Mouse (Mus musculus) forebrain, embryonic 11.5 days (tissue): ENCODE results near the gene B3gnt2. TPM values are rescaled to one million over a fixed set of nuclear protein-coding genes. Genes with fewer than 3 reads are reported as not detected.

Experiments
- ATAC-seq: fragments of 200-750 bp; cut with Nextera tagmentation; replicated peaks from 2 replicates; pipeline ENCODE4 v1.8.0; 2017; ENCODE audit warnings: moderate TSS enrichment; ENCODE audit not compliant: low FRiP score
- DNase-seq: peaks from one replicate; pipeline ENCODE4 v3.0.0-alpha.2; 2017; ENCODE audit warnings: low spot score
- H3K27ac ChIP-seq: fragments of 300-500 bp; sonication (generic); 2 replicates; pipeline ENCODE4 v1.5.1; 2014; ENCODE audit warnings: low read depth, low read length
- H3K27me3 ChIP-seq: fragments of 300-500 bp; sonication (generic); 2 replicates; pipeline ENCODE4 v1.6.1; 2014; ENCODE audit warnings: mild to moderate bottlenecking, low read length, mixed read lengths; ENCODE audit not compliant: control insufficient read depth, insufficient read depth
- H3K36me3 ChIP-seq: fragments of 300-500 bp; sonication (generic); 2 replicates; pipeline ENCODE4 v1.6.1; 2014; ENCODE audit warnings: mild to moderate bottlenecking, low read length, moderate library complexity, mixed read lengths; ENCODE audit not compliant: control insufficient read depth, insufficient read depth
- H3K4me1 ChIP-seq: fragments of 300-500 bp; sonication (generic); replicated peaks from 2 replicates; pipeline ENCODE4 v1.6.1; 2014; ENCODE audit warnings: low read length, mixed read lengths; ENCODE audit not compliant: control insufficient read depth, insufficient read depth
- H3K4me2 ChIP-seq: fragments of 300-500 bp; sonication (generic); 2 replicates; pipeline ENCODE4 v1.6.1; 2014; ENCODE audit warnings: low read depth, mild to moderate bottlenecking, low read length, moderate library complexity, mixed read lengths; ENCODE audit not compliant: severe bottlenecking
- H3K4me3 ChIP-seq: fragments of 300-500 bp; sonication (generic); 2 replicates; pipeline ENCODE4 v1.5.1; 2014; ENCODE audit warnings: low read depth, low read length
- H3K9ac ChIP-seq: fragments of 300-500 bp; sonication (generic); 2 replicates; pipeline ENCODE4 v1.6.1; 2014; ENCODE audit warnings: low read length
- H3K9me3 ChIP-seq: fragments of 300-500 bp; sonication (generic); 2 replicates; pipeline ENCODE4 v1.6.1; 2016; ENCODE audit warnings: low read length, mixed read lengths; ENCODE audit not compliant: control insufficient read depth
- WGBS: fragments of 180-500 bp; shearing (Covaris S2); extraction: QIAGEN DNeasy Blood & Tissue Kit; methylation state at CpG from one replicate; pipeline ENCODE4 v1.1.7; 2014; 5-methylcytosine and 5-hydroxymethylcytosine counted together
- polyA plus RNA-seq: library from polyadenylated mRNA; unstranded; fragments of >200 nt; fragmentation: Nextera tagmentation; extraction: Ambion mirVana; gene quantifications from 2 replicates; pipeline ENCODE4 v1.2.1, GENCODE M21; 2014

B3gnt2 gene
- polyA plus RNA-seq = 2.4 and 2.8 TPM in 2 replicates

DNA sequence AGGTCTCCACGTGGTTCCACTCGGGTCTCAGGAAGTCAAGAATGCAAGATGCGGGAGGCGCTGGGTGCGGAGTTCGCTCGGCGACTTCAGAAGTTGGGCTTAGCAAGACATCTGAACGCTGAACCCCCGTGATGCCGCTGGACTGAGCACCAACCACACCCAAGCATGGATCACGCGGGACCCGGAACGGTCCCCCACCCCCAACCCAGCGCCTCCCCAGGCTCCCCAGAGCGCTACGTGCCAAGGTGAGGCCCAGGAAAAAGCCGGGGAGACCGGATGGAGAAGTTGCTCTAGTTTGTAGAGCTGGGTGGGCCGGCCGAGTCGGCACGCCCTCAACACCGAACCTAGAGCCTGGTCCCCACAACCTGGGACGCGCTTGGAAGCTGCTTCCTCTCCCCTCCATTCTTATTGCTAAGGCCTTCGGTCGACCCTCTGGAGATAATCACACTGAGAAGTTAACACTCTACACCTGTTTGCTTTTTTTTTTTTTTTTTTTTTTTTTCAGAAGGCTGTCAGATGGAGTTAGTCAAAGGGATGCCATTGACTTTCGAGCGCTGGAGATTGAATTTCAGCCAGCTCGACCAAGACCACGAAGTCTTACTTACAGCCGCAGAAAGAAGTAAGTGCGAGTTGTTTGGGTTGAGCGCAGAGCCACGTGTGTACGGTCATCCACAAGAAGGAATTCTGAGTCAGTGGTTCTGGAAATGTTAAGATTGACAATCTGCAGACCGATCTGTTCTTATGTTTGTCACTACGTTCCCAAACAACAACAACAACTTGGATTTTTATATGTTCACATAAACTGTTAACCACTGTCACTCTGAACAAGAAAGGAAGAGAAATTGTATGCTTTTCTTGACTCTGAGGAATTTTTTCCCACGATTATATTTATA, at the start of gene B3gnt2:
TSS of gene B3gnt2 (minus strand) at position 627 of the 893 bp plus-strand sequence.
- Histone ChIP-seq H3K27me3 (peaks cover 45% of the 10 kb centered on the region), H3K36me3 (no peaks in the 10 kb centered on the region), H3K4me1 (peaks cover 26% of the 10 kb centered on the region), H3K9ac (peak within 1 kb of the TSS; percentile 65), H3K4me3 (peak within 1 kb of the TSS; percentile 67), H3K27ac (no peak within 1 kb of the TSS), H3K9me3 (no peaks in the 10 kb centered on the region), H3K4me2 (peak within 1 kb of the TSS; percentile 93)
- no peak for ATAC-seq
- peak; percentile 65 for DNase-seq
- WGBS = 5% methylated on average over 41 of the region's 41 CpGs

DNA sequence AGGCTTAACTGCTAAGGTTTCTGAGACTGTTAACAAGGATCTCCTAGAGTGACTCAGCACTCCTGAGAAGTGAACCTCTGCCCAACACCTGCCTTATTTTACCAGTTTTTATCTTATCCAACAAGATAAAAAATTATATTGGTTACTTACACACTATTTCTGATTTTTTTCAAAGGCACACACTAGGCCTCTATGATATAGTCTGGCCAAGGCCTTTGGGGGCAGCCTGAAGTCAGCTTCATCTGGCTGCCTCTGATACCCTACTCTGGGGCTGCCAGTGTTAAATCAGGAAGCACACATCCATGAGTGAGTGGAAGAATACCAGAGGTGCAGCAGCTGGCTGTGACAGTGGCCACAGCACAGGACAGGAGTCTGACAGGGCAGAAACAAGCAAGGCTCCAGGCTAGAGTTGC, 45.7 kb upstream of the B3gnt2 start:
- Histone ChIP-seq H3K4me3 (no peak overlapping the region), H3K9ac (no peak overlapping the region), H3K27ac (no peak overlapping the region), H3K4me1 (no peaks in the 10 kb centered on the region), H3K36me3 (no peaks in the 10 kb centered on the region), H3K9me3 (no peaks in the 10 kb centered on the region), H3K27me3 (no peaks in the 10 kb centered on the region), H3K4me2 (no peak overlapping the region)
- no peak for DNase-seq
- ATAC-seq = no peak

- H3K36me3 ChIP-seq = no peaks in the 10 kb centered on the region
- no peak overlapping the region for H3K27ac ChIP-seq
- ATAC-seq (no peak), DNase-seq (no peak)
- H3K9me3 ChIP-seq = no peaks in the 10 kb centered on the region
- no peak overlapping the region for H3K4me2 ChIP-seq
- H3K27me3 ChIP-seq = no peaks in the 10 kb centered on the region
- no peaks in the 10 kb centered on the region for H3K4me1 ChIP-seq
- no peak overlapping the region for H3K4me3 ChIP-seq
- WGBS = 92% methylated on average over 2 of the region's 2 CpGs
- H3K9ac ChIP-seq = no peak overlapping the region
These were observed 42.2 kb upstream of the B3gnt2 start for GRCm38 (mm10) chr11:22902923-22903322.

DNA sequence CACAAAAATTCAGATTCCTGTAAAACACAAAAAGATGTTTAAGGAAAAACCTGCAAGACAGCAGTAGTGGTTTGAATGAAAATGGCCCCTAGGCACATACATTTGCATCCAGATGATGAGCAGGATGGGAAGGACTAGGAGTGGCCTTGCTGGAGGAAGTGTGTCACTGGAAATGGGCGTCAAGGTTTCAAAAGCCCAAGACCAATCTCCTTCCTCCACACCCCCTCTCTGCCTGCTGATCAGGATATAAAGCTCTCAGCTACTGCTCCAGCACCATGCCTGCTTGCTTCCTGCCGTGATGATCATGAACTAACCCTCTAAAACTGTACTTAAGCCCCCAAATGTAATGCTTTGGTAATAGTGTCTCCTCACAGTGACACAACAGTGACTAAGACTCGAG, 39.3 kb upstream of the B3gnt2 start:
- DNase-seq (no peak), ATAC-seq (no peak)
- WGBS = 81% methylated on average over 3 of the region's 3 CpGs
- H3K9me3 ChIP-seq = no peaks in the 10 kb centered on the region
- H3K9ac ChIP-seq = no peak overlapping the region
- no peaks in the 10 kb centered on the region for H3K4me1 ChIP-seq
- no peak overlapping the region for H3K27ac ChIP-seq
- H3K27me3 ChIP-seq = no peaks in the 10 kb centered on the region
- no peak overlapping the region for H3K4me3 ChIP-seq
- H3K4me2 ChIP-seq = no peak overlapping the region
- H3K36me3 ChIP-seq = no peaks in the 10 kb centered on the region

DNA sequence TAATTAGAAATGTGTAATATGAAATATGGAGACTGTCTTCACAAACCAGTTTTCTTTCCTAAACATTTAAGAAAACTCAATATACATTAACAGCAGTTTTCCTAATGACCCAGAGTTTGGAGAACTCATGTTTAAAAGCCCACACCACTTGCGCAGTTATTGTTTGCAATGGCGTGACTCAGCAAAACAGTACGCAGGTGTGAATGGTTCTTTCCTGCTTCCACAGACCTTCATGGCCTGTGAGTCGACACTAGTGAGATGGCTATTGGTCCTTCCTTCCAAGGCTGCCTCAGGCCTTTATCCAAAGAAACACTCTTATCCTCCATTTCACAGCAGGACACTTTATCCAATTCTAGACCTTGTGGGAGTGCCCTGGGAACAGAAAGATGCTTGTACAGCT, 36.9 kb upstream of the B3gnt2 start:
- Histone ChIP-seq H3K4me3 (no peak overlapping the region), H3K27me3 (no peaks in the 10 kb centered on the region), H3K4me1 (no peaks in the 10 kb centered on the region), H3K4me2 (no peak overlapping the region), H3K9me3 (no peaks in the 10 kb centered on the region), H3K9ac (no peak overlapping the region), H3K36me3 (no peaks in the 10 kb centered on the region), H3K27ac (no peak overlapping the region)
- no peak for ATAC-seq
- no peak for DNase-seq
- 93% methylated on average over 4 of the region's 4 CpGs for WGBS

DNA sequence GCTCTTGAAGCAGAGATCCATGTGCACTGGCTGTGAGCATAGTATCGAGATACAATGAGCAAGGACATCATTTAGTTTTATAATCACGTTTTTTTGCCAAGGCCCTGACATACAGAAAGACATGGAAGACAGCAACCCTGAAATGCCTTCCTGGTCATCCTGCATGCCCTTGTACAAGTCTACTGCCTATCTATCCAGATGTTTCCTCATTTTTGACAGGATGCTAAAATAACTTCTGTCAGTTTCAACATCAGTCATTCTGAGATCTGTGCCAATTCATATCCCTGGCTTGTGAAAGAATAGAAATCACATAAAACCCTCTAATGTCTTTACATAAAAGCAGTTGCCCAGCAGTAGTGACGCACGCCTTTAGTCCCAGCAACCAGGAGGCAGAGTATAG, 36.4 kb upstream of the B3gnt2 start:
- Histone ChIP-seq H3K9ac (no peak overlapping the region), H3K4me1 (no peaks in the 10 kb centered on the region), H3K4me2 (no peak overlapping the region), H3K4me3 (no peak overlapping the region), H3K27me3 (no peaks in the 10 kb centered on the region), H3K36me3 (no peaks in the 10 kb centered on the region), H3K27ac (no peak overlapping the region), H3K9me3 (no peaks in the 10 kb centered on the region)
- no peak for DNase-seq
- 88% methylated on average over 4 of the region's 4 CpGs for WGBS
- ATAC-seq = no peak

DNA sequence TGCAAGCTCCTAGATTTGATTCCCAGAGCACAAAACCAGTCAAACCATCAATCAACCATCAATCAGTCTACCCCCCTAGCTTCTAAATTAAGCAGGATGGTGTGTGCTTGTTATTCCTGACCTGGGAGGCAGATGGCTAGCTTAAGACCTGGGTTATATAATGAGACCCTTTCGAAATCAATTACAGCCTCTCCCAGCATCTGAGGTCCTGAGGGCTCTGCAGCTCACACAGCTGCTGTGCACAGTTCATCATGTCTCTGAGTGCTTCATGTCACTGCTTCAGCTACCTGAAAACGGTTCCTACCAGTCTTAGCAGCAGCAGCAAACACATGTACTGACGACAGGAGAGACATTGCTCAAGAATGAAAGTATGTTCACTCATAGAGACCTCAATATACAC, 32.3 kb upstream of the B3gnt2 start:
- WGBS = 64% methylated on average over 3 of the region's 3 CpGs
- no peaks in the 10 kb centered on the region for H3K36me3 ChIP-seq
- H3K27me3 ChIP-seq = no peaks in the 10 kb centered on the region
- H3K27ac ChIP-seq = no peak overlapping the region
- ATAC-seq (no peak), DNase-seq (no peak)
- no peaks in the 10 kb centered on the region for H3K4me1 ChIP-seq
- no peak overlapping the region for H3K4me2 ChIP-seq
- H3K4me3 ChIP-seq = no peak overlapping the region
- H3K9ac ChIP-seq = no peak overlapping the region
- H3K9me3 ChIP-seq = no peaks in the 10 kb centered on the region

GRCm38 (mm10) chr11:22892466-22892865, 31.7 kb upstream of the B3gnt2 start:
- Histone ChIP-seq H3K4me2 (no peak overlapping the region), H3K9ac (no peak overlapping the region), H3K27ac (no peak overlapping the region), H3K27me3 (no peaks in the 10 kb centered on the region), H3K4me1 (no peaks in the 10 kb centered on the region), H3K36me3 (no peaks in the 10 kb centered on the region), H3K4me3 (no peak overlapping the region), H3K9me3 (no peaks in the 10 kb centered on the region)
- 82% methylated on average over 6 of the region's 6 CpGs for WGBS
- DNase-seq (no peak), ATAC-seq (no peak)

DNA sequence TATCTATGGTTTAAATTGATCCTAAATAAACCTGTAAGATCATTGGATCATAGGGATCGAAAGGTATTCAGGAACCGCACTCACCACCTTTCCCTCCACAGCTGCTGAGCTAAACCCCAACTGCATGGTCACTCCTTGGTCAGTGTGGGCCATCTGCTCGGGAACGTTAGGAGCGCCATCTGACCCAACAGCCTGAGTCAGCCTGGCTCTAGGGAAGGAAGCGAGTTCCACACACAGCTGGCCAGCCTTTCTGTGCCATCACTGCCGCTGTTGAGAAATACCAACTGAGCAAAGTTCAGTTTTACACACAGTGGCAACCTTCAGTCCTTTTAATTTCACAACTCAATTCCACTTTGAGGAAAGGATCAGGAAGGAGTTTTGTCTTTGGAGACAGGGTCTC, 31.1 kb upstream of the B3gnt2 start:
- no peaks in the 10 kb centered on the region for H3K27me3 ChIP-seq
- H3K36me3 ChIP-seq = no peaks in the 10 kb centered on the region
- no peak overlapping the region for H3K9ac ChIP-seq
- no peak overlapping the region for H3K4me2 ChIP-seq
- 92% methylated on average over 7 of the region's 7 CpGs for WGBS
- H3K4me3 ChIP-seq = no peak overlapping the region
- H3K4me1 ChIP-seq = no peaks in the 10 kb centered on the region
- no peak for ATAC-seq
- DNase-seq = no peak
- H3K9me3 ChIP-seq = no peaks in the 10 kb centered on the region
- H3K27ac ChIP-seq = no peak overlapping the region
